Mouse (Mus musculus) stomach, postnatal 0 days (tissue): ENCODE data around the gene Auts2.

ENCODE experiments used
- CTCF ChIP-seq: IDR thresholded peaks from 2 replicates; pipeline ENCODE4 v1.5.1; 2016; ENCODE audit warnings: antibody characterized with exemption, low read depth, mild to moderate bottlenecking, moderate library complexity
- EP300 ChIP-seq: optimal IDR thresholded peaks from 2 replicates; pipeline ENCODE3; 2016; ENCODE audit warnings: antibody characterized with exemption

- TF ChIP-seq CTCF (no peak), EP300 (peak; percentile 83)
Measured at GRCm38 (mm10) chr5:132337677-132338076, 205.5 kb downstream of the Auts2 start.
